Mouse (Mus musculus): ENCODE data around the gene Bdkrb2. TPM values are rescaled to one million over a fixed set of nuclear protein-coding genes. Genes with fewer than 3 reads are reported as not detected.

The Bdkrb2 gene
- total RNA-seq, 2 experiments from 2014 or later, result 0.31 to 0.40 TPM

- DNase-seq, result no peak
These were observed 27.8 kb downstream of the Bdkrb2 start for GRCm38 (mm10) chr12:105590786-105591185.

DNA sequence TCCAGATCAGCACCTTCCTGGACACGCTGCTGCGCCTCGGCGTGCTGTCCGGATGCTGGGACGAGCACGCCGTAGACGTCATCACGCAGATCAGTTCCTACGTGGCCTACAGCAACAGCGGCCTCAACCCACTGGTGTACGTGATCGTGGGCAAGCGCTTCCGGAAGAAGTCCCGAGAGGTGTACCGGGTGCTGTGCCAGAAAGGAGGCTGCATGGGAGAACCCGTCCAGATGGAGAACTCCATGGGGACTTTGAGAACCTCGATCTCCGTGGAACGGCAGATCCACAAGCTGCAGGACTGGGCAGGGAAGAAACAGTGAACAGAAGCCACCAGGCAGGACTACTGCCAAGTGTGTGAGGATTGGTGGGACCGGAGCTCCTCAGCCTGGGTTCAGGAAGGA lies 29.3 kb downstream of the Bdkrb2 start:
- DNase-seq, result no peak

- DNase-seq, result no peak
These were observed 30.4 kb downstream of the Bdkrb2 start for GRCm38 (mm10) chr12:105593471-105593870.

- no peak for DNase-seq
These were observed 34.1 kb downstream of the Bdkrb2 start for GRCm38 (mm10) chr12:105597135-105597534.

DNA sequence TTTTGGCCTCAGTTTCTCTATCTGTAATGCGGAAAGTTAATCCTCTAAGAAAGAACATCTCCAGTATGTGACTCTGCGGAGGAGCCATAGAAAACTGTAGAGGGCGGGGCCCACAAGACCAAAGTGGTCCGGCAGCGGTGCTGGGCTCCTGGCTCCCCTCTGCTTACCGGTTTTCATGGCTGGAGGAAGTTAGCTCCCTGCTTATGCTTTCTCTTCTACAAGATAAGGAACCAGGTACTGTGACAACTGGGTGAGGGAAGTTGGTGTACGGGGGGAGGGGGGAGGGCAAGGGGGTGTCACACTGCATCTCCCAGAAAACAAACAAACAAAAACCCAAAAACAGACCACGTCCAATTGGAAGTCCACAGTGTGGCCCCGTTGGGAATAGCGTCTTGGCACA lies 35.5 kb downstream of the Bdkrb2 start:
- no peak for DNase-seq

DNA sequence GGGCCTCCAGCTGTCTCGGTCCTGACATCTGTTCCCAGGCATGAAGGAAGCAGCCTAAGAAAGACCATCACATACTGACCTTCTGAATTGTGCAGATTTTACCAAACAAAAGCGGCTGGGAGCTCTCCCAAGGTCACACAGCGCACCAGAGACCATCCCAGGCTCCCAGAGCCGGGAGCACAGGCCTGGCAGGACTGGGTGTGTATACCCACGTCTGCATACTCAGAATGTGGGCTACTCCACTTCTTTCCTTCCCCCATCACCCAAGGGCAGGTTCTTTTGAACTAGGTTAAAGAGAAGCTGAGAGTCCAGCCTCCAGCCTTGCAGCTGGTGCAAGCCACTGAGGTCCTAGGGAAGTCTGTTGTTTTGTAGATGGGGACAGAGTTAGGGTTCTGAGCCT lies 36.1 kb downstream of the Bdkrb2 start:
- DNase-seq, result no peak

DNA sequence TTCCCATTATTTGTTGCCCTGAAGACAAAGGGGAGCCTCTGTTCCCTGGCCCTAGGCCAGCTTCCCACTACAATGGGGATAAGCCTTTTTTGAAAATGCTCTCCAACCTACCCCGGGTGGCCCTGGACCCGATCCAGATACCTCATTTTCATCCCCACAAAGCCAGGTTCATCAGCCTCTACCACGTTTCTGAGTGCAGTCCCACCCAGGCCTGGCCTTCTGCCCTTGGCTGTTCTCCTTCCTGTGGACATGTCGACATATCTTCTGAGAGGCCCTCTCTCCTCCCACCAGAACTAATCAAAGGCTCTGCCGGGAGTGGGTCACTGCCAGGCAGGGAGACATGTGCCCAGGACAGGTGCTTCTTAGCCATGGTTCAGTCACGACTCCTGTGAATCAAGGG lies 38.6 kb downstream of the Bdkrb2 start:
- no peak for DNase-seq

DNA sequence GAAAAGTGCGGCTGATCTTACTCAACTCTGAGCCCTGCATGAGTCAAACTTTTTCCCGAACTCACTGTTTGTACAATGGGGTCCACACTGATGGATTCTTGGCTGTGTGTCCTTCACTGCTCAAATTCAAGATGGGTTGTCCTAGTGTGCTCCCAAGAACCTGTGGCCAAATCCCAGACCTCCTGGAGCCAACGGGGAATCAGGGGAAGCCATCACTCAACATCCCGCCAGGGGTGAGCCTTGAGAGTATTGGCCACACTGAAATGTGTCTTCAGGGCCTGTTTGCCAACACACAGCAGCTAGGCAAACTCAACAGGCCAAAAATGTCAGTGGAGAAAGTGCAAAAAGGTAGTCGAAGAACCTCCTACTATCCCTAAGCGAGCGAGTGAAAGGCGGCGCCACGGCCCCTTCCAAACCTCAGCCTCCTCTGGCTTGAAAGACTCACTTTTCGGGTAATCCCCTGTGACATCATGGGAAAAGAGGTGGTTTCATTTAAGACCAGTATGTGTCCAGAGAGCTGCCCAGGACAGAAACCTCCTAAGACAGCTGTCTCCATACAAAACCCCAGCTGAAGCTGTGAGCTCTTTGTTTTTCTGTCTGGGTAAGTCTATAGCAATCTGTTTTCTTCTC lies 39.7 kb downstream of the Bdkrb2 start, which contains the start of gene Bdkrb1:
TSS of gene Bdkrb1 (plus strand) at position 505 of the 630 bp plus-strand sequence.
- no peak for DNase-seq

DNA sequence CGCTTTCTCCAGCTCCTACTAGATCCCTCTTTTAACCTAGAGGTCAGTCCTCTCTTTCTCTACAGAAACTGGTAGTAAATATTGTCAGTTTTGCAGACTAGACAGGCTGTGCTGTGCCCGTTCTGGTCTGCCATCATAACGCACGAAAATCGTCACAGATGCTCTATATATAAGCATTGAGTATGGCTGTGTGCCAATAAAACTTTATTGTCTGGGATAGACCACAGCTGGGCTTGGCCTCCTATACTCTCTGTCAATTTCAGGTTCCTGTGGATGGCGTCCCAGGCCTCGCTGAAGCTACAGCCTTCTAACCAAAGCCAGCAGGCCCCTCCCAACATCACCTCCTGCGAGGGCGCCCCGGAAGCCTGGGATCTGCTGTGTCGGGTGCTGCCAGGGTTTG lies 40.9 kb downstream of the Bdkrb2 start:
- no peak for DNase-seq

DNA sequence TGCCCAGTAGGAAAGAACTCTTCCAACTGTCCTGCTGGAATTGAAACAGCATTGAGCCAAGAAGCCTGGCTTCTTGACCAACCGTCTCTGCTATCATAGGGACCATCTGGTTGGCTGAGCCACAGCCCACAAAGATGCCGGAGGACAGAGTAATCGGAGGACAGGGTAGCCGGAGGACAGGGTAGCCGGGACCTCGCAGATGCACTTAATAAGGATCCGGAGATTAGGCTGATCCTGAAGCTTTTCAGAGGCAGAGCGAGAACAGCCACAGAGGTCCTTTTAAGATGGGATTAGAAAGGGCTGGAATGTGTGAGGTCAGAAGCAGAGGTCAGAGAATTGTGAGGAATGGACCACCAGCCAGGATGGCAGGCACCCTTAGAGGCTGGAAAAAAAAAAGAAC lies 42.2 kb downstream of the Bdkrb2 start:
- DNase-seq, result no peak

DNA sequence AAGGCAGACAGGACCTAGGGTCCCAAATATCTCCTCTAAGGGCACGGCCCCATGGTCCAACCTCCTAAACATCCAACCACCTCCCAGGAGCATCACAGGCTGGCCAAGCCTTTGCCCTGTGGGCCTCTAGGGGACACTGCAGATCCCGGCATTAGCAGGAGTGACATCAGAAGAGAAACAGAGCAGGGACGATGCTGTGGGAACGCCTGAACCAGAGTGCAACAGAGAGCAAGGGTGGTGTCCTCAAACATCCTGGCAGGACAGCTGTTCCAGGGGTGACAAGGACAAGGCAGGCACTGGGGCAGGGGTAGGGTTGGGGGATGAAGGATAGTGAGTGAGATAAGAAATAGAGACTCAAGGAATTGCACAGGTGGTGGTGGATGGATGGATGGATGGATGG lies 43.9 kb downstream of the Bdkrb2 start:
- DNase-seq, result no peak

DNA sequence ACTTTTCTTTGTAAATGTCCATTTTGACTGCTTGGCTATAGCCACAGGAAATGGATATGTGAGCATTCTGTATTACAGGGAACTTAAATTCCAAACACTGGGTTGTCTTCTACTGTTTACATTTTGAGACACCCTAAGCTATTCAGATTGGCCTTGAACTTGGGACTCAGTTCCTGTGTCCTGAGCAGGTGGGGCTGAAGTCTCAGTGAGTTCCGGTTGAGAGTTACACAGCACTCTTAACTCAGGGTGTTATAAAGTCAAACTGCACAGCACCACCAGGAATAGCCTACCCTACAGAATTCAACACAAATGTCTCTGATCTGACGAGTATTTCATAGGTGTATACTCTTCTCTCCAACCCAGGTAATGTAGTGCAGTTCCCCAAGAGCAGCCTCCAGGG lies 48.0 kb downstream of the Bdkrb2 start:
- DNase-seq, result no peak

DNA sequence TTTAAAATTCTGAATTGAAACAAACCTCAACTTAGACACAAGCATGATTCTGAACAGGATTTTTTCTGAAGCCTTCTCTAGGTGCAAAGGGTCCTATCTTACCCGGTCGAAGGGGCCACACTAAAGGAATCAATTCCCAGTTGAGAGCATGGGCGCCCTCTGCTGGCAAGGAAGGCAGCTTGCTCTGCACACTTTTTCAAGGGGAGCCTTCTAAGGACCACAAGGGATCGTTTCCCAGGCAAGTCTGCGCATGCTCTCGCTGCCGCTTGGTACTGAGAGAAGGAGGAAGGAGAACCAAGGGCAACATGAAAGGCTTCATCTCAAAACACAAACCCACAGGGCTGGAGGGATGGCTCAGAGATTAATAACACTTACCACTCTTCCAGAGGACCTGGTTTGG lies 48.7 kb downstream of the Bdkrb2 start:
- DNase-seq, result peak; percentile 15 to 59

- no peak for DNase-seq
These were observed 50.5 kb downstream of the Bdkrb2 start for GRCm38 (mm10) chr12:105613559-105613958.

DNA sequence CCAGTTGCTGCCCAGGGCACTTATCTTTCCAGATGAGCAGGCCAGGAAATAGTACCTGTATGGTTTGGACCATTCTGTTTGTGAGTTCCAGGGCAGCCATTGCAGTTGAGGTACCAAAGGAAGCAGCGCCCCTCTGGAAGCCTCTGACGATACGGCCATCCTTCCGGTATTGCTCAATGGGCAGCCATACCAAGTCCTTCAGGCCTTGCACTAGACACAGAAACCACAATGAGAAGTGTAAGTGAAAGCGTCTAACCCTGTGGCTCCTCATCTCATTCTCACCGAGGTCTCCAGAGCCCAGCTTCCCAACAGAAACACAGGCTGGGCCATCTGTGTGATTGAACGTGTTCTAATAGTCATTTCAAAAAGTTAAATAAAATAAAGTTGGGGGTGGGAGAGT lies 59.0 kb downstream of the Bdkrb2 start:
- no peak for DNase-seq

DNA sequence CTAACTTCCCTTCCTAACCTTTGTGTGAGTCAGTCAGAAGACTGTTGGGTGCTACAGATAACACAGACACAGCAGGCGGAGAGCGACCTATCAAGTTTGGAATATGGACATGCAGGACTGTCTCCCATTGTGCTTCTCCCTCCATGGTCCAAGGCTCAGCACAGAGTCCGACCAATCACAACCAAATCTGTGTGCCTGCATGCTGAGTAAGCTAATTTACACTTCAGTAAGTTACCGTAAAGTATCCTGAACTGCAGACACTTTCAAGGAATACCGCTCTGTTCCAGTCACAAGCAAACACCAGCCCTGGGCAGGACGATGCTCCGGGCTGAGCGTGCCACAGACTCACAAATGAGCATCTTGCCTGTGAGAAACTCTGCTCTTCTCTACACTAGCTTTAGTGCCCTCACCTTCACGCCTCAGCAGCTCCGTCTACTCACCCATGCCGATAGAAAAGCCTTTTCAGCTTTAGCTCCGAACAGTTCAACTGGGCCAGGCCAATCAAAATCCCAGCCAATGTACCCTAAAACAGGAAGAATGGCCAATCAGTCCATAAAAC lies 60.0 kb downstream of the Bdkrb2 start:
- no peak for DNase-seq

DNA sequence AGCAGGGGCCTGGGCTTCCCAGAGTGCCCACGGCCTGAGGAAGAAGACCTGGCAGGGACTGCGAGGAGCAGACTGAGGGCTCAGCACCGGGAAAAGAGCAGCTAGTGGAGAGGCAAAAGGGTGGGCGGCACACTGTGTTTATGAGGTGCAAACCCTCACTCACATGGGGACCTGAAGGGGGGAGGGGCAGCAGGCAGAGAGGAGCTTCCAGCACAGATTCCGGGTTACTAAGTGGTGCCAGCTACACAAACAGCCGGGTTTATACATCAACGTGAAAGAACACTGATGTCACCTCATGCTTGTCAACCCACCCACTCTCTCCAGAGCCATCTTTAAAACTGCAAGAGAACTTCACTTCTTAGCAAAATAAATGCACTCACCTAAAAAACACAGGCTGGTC lies 62.8 kb downstream of the Bdkrb2 start:
- no peak for DNase-seq

DNA sequence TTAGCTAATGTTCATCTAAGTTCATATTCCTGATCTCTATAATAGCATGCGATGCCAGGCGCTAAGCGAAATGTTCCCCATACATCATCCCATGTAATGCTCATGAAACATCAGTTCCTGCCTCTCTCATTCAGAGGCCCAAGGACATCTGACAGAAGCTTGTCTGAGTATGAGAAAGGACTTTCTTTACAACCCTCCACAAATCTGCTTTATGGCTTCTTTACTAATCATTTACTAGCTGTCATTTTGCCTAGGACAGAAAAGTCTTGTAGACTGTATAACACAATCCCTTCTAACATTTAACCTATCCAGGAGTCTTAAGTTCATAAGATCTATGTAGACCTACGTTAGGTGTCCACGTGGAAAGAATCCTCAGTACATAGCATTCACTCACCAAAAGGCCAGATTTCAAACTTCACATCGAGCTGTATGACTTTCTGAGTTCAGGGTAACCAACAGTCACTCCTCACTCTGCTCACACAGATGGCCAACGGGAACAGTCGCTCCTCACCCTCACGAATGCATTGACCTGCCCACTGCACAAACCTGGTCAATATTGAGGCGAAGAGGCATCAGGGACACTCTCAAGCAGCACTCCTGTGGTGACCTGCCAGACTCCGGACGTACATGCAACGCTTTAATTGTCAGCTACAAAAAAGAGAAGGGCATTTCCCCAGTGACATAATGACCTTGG lies 71.5 kb downstream of the Bdkrb2 start:
- no peak for DNase-seq

DNA sequence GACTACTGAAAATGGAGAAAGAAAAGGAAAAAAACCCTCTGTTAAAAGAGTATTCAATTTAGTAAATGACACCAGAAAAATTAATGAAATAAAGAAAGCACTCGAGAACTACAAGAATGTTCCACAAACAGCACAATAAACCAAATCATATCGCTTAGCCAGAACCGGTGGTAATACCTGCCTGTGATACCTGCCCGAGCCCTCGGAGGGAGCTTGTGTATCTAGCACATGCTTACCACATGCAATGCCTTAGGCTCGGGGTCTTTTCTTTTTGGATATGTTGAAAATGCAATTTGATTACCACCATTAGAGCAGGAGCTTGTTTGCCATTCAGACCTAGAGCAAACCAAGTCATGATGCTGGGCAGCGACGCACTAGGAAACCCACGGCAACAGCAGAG lies 73.5 kb downstream of the Bdkrb2 start:
- no peak for DNase-seq

GRCm38 (mm10) chr12:105637554-105637953 lies 74.5 kb downstream of the Bdkrb2 start:
- no peak for DNase-seq

DNA sequence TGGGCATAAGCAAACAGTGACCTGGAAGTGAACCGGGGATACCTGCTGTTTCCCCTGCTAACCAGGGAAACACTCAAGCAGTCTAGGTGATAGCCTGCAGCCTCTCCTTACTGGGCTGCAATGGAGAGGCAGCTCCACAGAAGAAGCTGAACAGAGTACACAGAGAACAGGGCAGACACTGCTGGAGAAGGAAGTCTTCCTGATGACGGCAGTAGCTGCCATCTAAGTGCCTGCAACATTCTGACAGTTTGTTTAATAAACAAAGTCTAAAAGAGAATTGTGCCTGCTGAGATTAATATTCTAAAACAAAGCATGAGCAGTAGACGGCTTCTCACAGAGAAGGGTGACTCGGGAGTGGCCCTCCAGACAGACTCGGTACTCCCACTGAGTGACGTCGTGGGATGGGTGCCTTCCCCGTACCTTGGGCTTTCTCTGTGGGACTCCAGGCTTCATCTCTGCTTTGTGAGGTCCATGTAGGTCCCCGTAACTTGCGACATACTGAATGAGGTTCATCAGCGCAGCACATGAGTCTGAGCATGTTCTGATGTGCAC lies 79.8 kb downstream of the Bdkrb2 start:
- DNase-seq, result no peak
